Mouse (Mus musculus): ENCODE results near the gene Sco1.

Gene Sco1

DNA sequence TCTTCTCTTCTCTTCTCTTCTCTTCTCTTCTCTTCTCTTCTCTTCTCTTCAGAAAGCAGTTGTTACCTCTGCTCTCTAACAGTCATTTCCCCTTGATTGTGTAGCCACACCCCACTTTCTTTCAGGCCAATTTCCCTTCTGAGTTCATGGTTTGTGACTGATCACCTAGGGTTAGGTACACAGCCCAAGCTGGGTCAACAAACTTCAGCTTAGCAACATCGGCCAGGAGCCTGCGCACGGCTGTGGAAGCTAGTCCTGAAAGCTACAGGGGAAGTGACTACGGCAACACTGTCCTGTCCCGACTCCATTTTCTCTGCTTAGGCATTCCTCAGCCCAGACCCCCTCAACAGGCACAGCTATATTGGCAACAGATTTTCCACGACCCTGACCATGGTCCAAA is 7.5 kb upstream of the Sco1 start:
- DNase-seq: no peak

- DNase-seq: no peak
Observed at GRCm38 (mm10) chr11:67047199-67047598, 5.3 kb upstream of the Sco1 start.

- no peak for DNase-seq
Observed at GRCm38 (mm10) chr11:67048496-67048895, 4.0 kb upstream of the Sco1 start.

GRCm38 (mm10) chr11:67049256-67049655 is 3.2 kb upstream of the Sco1 start:
- no peak for DNase-seq

DNA sequence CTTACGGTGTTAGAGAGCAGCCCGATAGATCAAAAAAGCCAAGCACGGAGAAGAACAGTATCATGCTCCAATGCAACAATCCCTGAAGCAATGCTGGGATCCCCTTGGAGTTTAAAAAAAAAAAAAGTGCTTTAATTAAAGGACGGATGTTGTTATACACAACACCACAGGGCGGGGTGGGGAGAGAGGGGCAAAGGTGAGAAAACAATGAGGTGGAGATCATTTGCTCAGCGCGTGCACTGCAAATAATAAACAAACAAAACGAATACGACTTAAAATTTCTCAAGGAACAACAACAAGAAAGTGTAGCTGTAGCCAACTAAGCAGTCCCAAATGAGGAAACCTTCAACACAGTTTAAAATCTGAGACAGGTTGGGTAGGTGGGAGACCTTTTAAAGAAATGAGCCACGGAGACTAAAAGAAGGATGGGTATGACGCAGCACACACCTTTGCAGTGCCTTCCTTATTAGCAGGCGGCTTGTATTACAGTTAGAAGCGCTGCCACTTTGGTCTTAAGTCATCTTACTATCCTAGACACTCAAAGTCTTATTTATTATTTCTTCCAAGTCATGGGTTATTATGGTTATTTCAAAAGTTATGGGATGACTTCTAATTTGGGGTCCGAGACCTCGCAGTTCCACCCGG is 672 bp upstream of the Sco1 start:
- DNase-seq: no peak

GRCm38 (mm10) chr11:67054754-67055365 is 2.4 kb downstream of the Sco1 start:
- peak; percentile 66 for DNase-seq

GRCm38 (mm10) chr11:67061311-67061710 is 8.8 kb downstream of the Sco1 start:
- no peak for DNase-seq

DNA sequence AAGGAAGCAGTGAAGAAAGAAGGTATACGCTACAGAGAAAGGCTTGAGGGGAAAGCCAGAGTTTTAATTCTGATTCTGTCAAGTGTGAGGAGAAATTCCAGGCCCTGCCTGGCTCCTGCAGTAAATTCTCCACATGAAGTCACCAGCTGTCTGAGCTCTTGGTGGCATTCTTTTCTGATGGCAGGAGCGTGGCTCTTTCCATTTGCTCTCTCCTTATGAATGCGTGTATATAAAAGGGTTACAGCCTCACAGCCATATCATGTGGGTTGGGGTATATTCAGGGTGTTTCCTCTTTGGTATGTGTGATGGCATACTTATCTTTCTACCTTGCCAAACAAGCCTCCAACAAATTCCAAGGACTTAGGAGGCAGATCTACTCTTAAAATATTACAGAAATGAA is 10.3 kb downstream of the Sco1 start:
- DNase-seq: no peak

- no peak for DNase-seq
Observed at GRCm38 (mm10) chr11:67067741-67068140, 15.3 kb downstream of the Sco1 start.

GRCm38 (mm10) chr11:67072615-67073130 is 20.2 kb downstream of the Sco1 start:
- peak; percentile 55 for DNase-seq

GRCm38 (mm10) chr11:67075036-67075435 is 22.6 kb downstream of the Sco1 start:
- DNase-seq: no peak

- DNase-seq: no peak
Observed at GRCm38 (mm10) chr11:67076781-67077180, 24.3 kb downstream of the Sco1 start.

DNA sequence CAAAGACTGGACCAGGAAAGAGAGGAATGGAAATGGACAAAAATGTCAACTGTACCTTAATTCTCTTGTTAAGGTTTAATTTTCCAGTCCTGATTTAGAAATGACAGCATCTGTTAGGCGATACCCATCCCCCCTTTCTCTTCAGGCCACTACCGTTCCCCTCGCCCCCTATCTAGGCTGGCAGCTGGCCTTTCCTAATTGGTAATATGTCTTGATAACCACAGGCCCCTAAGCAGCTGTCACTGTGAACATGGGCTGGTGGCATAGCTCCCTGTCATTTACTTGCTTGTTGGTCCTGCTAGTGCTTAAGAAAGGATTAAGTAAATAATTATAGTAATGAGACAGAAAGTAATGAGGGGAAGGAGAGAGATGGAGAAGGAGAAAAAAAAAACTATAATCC is 25.0 kb downstream of the Sco1 start:
- DNase-seq: no peak

- DNase-seq: no peak
Observed at GRCm38 (mm10) chr11:67078000-67078399, 25.5 kb downstream of the Sco1 start, which contains the start of gene Myh3. TSS of gene Myh3 (plus strand) at chr11:67078300.

GRCm38 (mm10) chr11:67078888-67079287 is 26.4 kb downstream of the Sco1 start:
- no peak for DNase-seq

GRCm38 (mm10) chr11:67079740-67080139 is 27.3 kb downstream of the Sco1 start:
- DNase-seq: no peak

- no peak for DNase-seq
Observed at GRCm38 (mm10) chr11:67080168-67080567, 27.7 kb downstream of the Sco1 start.

DNA sequence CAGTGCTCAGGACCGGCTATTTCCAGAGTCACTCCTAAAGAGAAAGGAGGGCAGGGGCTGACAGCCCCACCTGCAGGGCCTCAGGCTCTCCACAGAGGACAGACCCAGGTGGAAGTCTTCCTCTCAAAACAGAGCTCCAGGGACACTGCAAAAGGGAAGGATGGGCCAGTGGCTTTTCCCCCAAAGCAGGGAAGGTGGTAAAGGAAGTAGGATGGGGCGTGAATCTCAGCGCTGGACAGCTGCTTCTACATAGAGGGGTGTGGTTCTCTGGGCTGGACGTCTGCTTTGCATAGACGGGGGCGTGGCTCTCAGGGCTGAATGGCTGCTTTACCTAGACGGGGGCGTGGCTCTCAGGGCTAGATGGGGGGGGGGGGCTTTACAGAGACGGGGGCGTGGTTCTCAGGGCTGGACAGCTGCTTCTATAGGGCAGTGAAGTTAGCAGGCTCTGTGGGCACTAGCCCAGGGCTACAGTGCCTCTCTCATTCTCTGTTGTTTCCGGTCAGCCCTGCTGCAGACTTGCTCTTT is 28.7 kb downstream of the Sco1 start:
- no peak for DNase-seq

DNA sequence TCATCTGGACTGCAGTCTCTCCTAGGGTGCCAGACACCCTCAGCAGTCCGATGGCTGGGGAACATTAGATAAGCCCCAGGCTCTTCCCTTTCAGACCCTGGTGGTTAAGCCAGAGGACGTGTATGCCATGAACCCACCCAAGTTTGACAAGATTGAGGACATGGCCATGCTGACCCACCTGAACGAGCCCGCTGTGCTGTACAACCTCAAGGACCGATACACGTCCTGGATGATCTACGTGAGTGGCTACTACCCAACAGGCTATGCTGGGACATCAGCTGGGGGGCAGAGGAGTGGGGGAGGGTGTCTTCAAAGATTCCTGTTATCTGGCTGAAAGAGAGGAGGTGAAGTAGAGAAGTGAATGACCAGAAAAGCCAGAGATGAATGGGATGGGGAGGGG is 29.7 kb downstream of the Sco1 start:
- DNase-seq: no peak

DNA sequence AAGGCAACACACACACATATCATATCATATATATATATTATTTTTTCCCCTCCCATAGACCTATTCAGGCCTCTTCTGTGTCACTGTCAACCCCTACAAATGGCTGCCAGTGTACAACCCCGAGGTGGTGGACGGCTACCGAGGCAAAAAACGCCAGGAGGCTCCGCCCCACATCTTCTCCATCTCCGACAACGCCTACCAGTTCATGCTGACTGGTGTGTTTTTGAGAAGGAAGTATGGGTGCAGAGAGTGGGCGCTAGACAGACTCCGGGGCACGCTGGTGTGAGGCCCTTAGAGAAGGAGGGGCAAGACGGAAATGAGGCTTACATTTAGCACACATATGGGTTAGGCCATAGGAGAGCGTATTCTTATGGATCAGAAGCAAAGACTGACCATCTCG is 30.3 kb downstream of the Sco1 start:
- no peak for DNase-seq

DNA sequence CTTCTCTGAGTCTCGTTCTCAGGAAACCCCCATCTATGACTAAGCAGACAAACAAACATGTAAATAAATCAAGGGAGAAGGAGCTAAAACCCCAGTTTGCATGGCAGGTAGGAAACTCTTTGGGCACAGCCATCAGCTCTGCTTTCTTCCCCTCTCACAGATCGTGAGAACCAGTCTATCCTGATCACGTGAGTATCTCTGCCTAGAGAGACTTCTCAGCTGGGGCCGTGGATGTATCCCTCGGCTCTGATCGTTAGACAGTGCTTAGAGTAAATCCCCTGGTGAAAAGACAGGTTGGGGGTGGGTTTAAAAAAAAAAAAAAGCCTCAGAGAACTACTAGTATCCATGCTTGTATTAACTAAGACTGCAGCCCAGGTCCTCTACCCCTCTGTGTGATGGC is 30.8 kb downstream of the Sco1 start:
- DNase-seq: no peak

DNA sequence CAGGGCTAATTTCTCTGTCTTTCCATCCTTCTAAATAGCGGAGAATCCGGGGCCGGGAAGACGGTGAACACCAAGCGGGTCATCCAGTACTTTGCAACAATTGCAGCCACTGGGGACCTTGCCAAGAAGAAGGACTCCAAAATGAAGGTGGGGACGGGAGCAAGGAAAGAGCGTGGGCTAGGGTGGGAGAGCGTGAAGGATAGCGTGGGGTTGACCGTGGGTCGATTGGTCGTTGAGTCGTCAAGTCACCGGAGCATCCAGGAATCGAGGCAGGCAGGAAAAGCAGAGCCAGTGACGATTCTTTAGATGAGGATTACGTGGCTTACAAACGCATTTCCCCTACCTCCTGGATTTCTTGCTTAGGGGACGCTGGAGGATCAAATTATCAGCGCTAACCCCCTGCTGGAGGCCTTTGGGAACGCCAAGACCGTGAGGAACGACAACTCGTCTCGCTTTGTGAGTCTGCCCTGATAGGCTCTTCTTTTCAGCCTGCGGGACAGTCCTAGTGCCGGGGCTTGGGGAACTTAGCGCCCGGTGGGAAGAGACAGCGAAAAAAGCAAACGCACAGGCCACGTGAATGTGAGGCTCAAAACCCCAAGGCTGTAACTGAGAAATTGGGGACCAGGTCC is 31.4 kb downstream of the Sco1 start:
- DNase-seq: no peak

DNA sequence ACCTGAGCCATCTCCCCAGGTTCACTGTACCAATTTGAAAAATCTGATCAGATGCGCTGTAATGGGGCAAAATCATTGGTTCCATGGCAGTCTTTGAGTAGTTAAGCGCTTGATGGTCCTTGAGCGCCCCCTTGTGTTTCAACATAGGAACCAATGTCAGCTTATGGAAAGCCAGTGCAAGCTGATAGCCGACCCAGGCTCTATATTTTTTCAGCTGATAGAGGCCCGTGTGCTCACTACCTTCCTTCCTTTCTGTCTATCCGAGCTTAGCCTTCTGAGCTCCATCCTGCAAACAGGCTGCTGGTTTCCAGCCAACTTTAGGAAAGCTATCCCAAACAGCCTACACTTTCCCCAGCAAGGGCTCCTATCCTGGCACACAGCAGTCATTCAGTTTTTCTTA is 33.0 kb downstream of the Sco1 start:
- DNase-seq: no peak
